Mouse (Mus musculus): ENCODE measurements around the gene Irgm1. TPM values are rescaled to one million over a fixed set of nuclear protein-coding genes. Genes with fewer than 3 reads are reported as not detected.
A peak's percentile ranks its signal among the peaks of the same experiment; 100 is the strongest.

Irgm1 gene
- total and polyA plus RNA-seq, 3 experiments = 25.7 to 58.1 (median 49.0) TPM

DNA sequence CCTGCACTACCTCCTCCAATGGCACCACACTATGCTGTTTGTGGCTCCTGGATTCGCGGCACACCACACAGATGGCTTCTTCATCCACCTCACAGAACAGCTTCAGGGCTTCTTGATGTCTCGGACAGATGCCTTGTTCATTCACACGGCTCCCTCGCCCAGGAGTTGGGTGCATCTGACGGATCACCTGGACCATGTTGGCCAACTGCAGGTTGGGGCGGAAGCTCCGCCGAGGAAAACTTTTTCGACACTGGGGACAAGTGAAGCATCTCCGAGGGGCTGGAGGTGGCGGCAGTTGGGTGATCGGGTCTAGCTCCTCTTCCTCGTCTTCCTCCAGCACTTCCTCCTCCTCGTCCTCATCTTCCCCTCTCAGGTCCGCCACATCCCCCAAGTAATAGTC is 55.6 kb downstream of the Irgm1 start:
- H3K27ac ChIP-seq (ENCODE audit: insufficient read depth, low read depth) = peak overlapping the region; percentile 23
- H3K9me3 ChIP-seq (replicated peaks; ENCODE audit: low read length) = no peaks in the 10 kb centered on the region
- peaks cover 6 to 60% of the 10 kb centered on the region in 2 experiments for H3K4me1 ChIP-seq (ENCODE audit: control insufficient read depth in 1 of 2, insufficient read depth in 2 of 2)

DNA sequence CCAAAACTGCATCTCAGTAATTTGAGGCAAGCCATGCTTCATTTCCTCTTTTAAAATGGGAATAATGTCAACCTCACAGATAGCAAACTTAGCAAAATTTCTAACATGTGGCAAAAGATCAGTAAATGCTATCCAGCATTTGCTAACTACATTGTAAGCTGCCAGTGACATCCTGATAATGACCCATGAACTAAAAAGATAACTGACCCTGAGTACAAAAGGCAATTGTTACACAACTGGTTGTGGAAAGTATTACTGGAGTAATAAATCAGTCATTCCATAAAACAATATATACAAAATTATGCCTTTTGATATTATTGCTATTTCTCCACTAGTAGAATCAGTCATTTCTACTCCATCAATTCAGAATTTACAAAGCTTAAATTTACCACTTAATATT is 57.7 kb downstream of the Irgm1 start:
- H3K27me3 ChIP-seq (replicated peaks) = no peaks in the 10 kb centered on the region
- no peak overlapping the region for H3K27ac ChIP-seq (ENCODE audit: insufficient read depth, low read depth)
- peaks cover 3 to 40% of the 10 kb centered on the region in 2 experiments; a peak in 3 of 4 replicates for H3K4me1 ChIP-seq (ENCODE audit: control insufficient read depth in 1 of 2, insufficient read depth in 2 of 2)
- peaks cover 46 to 69% of the 10 kb centered on the region in 2 experiments for H3K36me3 ChIP-seq (replicated peaks in 1 of 2; ENCODE audit: control insufficient read depth in 1 of 2, insufficient read depth in 1 of 2, low read length in 1 of 2)
- in situ Hi-C loops (cut with MboI; ENCODE audit: low pct_ligation_motif_present, low pct_unique_long_range_greater_than_20kb, low sequenced_read_pairs) (no loop called here), dilution Hi-C loops (cut with MboI; ENCODE audit: extremely low pct_ligation_motif_present, extremely low pct_unique_long_range_greater_than_20kb, low sequenced_read_pairs) (no loop called here)
- H3K4me2 ChIP-seq (ENCODE audit: insufficient read depth, low read depth, poor library complexity, severe bottlenecking) = no peak overlapping the region
- H3K79me2 ChIP-seq (replicated peaks; ENCODE audit: control insufficient read depth, extremely low read depth, insufficient read depth, poor library complexity, severe bottlenecking) = peaks cover 27% of the 10 kb centered on the region
- no peak overlapping the region for H3K4me3 ChIP-seq (replicated peaks in 1 of 3; ENCODE audit: low read depth in 2 of 3, low read length in 2 of 3, poor library complexity in 1 of 3)
- H3K9ac ChIP-seq (ENCODE audit: insufficient read depth, low read depth) = no peak overlapping the region
- TF ChIP-seq JUN (IDR thresholded peaks at IDR 0.05; ENCODE audit: insufficient read depth, low read depth, low read length) (no peak), ZMIZ1 (IDR thresholded peaks at IDR 0.05; ENCODE audit: low read depth, low read length) (0 out of 2 replicates have a peak, but pooled peaks have one; percentile 21)
- DNase-seq (ENCODE audit: extremely low read depth) = no peak
- H3K9me3 ChIP-seq (replicated peaks; ENCODE audit: low read length) = no peaks in the 10 kb centered on the region

More for the DNA sequence above, 55.6 kb downstream of the Irgm1 start:
- Histone ChIP-seq H3K9ac (ENCODE audit: insufficient read depth, low read depth) (peak overlapping the region; percentile 92), H3K36me3 (replicated peaks in 1 of 2; ENCODE audit: control insufficient read depth in 1 of 2, insufficient read depth in 1 of 2, low read length in 1 of 2) (peaks cover 29 to 48% of the 10 kb centered on the region in 2 experiments), H3K4me2 (ENCODE audit: insufficient read depth, low read depth, poor library complexity, severe bottlenecking) (peak overlapping the region; percentile 88), H3K79me2 (replicated peaks; ENCODE audit: control insufficient read depth, extremely low read depth, insufficient read depth, poor library complexity, severe bottlenecking) (peaks cover 27% of the 10 kb centered on the region), H3K27me3 (replicated peaks) (no peaks in the 10 kb centered on the region), H3K4me3 (replicated peaks in 1 of 3; ENCODE audit: low read depth in 2 of 3, low read length in 2 of 3, poor library complexity in 1 of 3) (peak overlapping the region; percentile 72 to 85 (median 80))
- dilution Hi-C loops (cut with MboI; ENCODE audit: extremely low pct_ligation_motif_present, extremely low pct_unique_long_range_greater_than_20kb, low sequenced_read_pairs) (no loop called here), in situ Hi-C loops (cut with MboI; ENCODE audit: low pct_ligation_motif_present, low pct_unique_long_range_greater_than_20kb, low sequenced_read_pairs) (loop anchor here (5.0 kb wide), 1 partner anchor 36 kb away; no protein-coding TSS in a partner anchor)
- TF ChIP-seq MXI1 (IDR thresholded peaks at IDR 0.05; ENCODE audit: low read depth, low read length) (no peak), MAZ (IDR thresholded peaks at IDR 0.05; ENCODE audit: low read depth, low read length) (no peak), MYC (IDR thresholded peaks at IDR 0.05; ENCODE audit: low read depth, low read length) (no peak)
- DNase-seq (ENCODE audit: extremely low read depth) = no peak

Other genes with a start within 250 kb of the Irgm1 start
- gene Rack1, start 71.4 kb downstream of the Irgm1 start, total RNA-seq (2012; rRNA removed) = 5,582 and 6,330 TPM in 2 replicates
- 4,885 and 5,265 TPM in 2 replicates for gene Rack1, start 71.4 kb downstream of the Irgm1 start, total RNA-seq (2014; rRNA removed)
- gene Rack1, start 71.4 kb downstream of the Irgm1 start, polyA plus RNA-seq (2012; ENCODE audit: insufficient read length, low read depth) = 3,744 and 4,313 TPM in 2 replicates
- gene Trim41, start 54.3 kb downstream of the Irgm1 start, total RNA-seq (2012; rRNA removed) = 30.2 and 36.0 TPM in 2 replicates
- 18.8 and 20.9 TPM in 2 replicates for gene Trim41, start 54.3 kb downstream of the Irgm1 start, total RNA-seq (2014; rRNA removed)
- 51.6 and 63.7 TPM in 2 replicates for gene Trim41, start 54.3 kb downstream of the Irgm1 start, polyA plus RNA-seq (2012; ENCODE audit: insufficient read length, low read depth)
- 20.8 and 34.6 TPM in 2 replicates for gene Trim7, start 45.5 kb downstream of the Irgm1 start, total RNA-seq (2012; rRNA removed)
- gene Trim7, start 45.5 kb downstream of the Irgm1 start, total RNA-seq (2014; rRNA removed) = 9.2 and 9.5 TPM in 2 replicates
- gene Trim7, start 45.5 kb downstream of the Irgm1 start, polyA plus RNA-seq (2012; ENCODE audit: insufficient read length, low read depth) = 11.6 and 15.1 TPM in 2 replicates
- gene Gm12184, start 45.0 kb downstream of the Irgm1 start, total RNA-seq (2012; rRNA removed) = 6.8 and 7.1 TPM in 2 replicates
- gene Gm12184, start 45.0 kb downstream of the Irgm1 start, total RNA-seq (2014; rRNA removed) = 51.6 and 61.0 TPM in 2 replicates
- 5.6 and 17.1 TPM in 2 replicates for gene Gm12184, start 45.0 kb downstream of the Irgm1 start, polyA plus RNA-seq (2012; ENCODE audit: insufficient read length, low read depth)
- gene Gm5431, start 30.5 kb upstream of the Irgm1 start, total RNA-seq (2012; rRNA removed) = 0.89 and 0.97 TPM in 2 replicates
- 1.7 and 2.0 TPM in 2 replicates for gene Gm5431, start 30.5 kb upstream of the Irgm1 start, total RNA-seq (2014; rRNA removed)
- gene Gm5431, start 30.5 kb upstream of the Irgm1 start, polyA plus RNA-seq (2012; ENCODE audit: insufficient read length, low read depth) = 3.1 and 4.9 TPM in 2 replicates
- 23.5 and 33.5 TPM in 2 replicates for gene Psme2b, start 74.5 kb upstream of the Irgm1 start, total RNA-seq (2012; rRNA removed)
- 78.3 and 80.3 TPM in 2 replicates for gene Psme2b, start 74.5 kb upstream of the Irgm1 start, total RNA-seq (2014; rRNA removed)
- 62.4 and 80.1 TPM in 2 replicates for gene Psme2b, start 74.5 kb upstream of the Irgm1 start, polyA plus RNA-seq (2012; ENCODE audit: insufficient read length, low read depth)
- not detected in 2 replicates for gene Olfr56, start 107.2 kb upstream of the Irgm1 start, total RNA-seq (2012; rRNA removed)
- not detected in 2 replicates for gene Olfr56, start 107.2 kb upstream of the Irgm1 start, total RNA-seq (2014; rRNA removed)
- gene Olfr56, start 107.2 kb upstream of the Irgm1 start, polyA plus RNA-seq (2012; ENCODE audit: insufficient read length, low read depth) = 0.12 TPM in 1 of 2 replicates, not detected in the other
- 6.4 and 7.4 TPM in 2 replicates for gene 9930111J21Rik1, start 107.7 kb upstream of the Irgm1 start, total RNA-seq (2012; rRNA removed)
- gene 9930111J21Rik1, start 107.7 kb upstream of the Irgm1 start, total RNA-seq (2014; rRNA removed) = 3.4 and 4.3 TPM in 2 replicates
- gene 9930111J21Rik1, start 107.7 kb upstream of the Irgm1 start, polyA plus RNA-seq (2012; ENCODE audit: insufficient read length, low read depth) = 6.0 and 7.8 TPM in 2 replicates
- 0.04 TPM in 2 replicates for gene Gm12185, start 120.5 kb upstream of the Irgm1 start, total RNA-seq (2012; rRNA removed)
- gene Gm12185, start 120.5 kb upstream of the Irgm1 start, total RNA-seq (2014; rRNA removed) = 0.08 TPM in 1 of 2 replicates, not detected in the other
- 0.14 and 0.50 TPM in 2 replicates for gene Gm12185, start 120.5 kb upstream of the Irgm1 start, polyA plus RNA-seq (2012; ENCODE audit: insufficient read length, low read depth)
- gene Tgtp1, start 122.5 kb upstream of the Irgm1 start, total RNA-seq (2012; rRNA removed) = 0.04 TPM in 1 of 2 replicates, not detected in the other
- gene Tgtp1, start 122.5 kb upstream of the Irgm1 start, total RNA-seq (2014; rRNA removed) = 0.07 TPM in 1 of 2 replicates, not detected in the other
- 0.21 TPM in 1 of 2 replicates, not detected in the other for gene Tgtp1, start 122.5 kb upstream of the Irgm1 start, polyA plus RNA-seq (2012; ENCODE audit: insufficient read length, low read depth)
- gene 9930111J21Rik2, start 179.6 kb upstream of the Irgm1 start, total RNA-seq (2012; rRNA removed) = 6.9 and 9.9 TPM in 2 replicates
- gene 9930111J21Rik2, start 179.6 kb upstream of the Irgm1 start, total RNA-seq (2014; rRNA removed) = 18.5 and 21.4 TPM in 2 replicates
- gene 9930111J21Rik2, start 179.6 kb upstream of the Irgm1 start, polyA plus RNA-seq (2012; ENCODE audit: insufficient read length, low read depth) = 20.7 and 22.7 TPM in 2 replicates
- gene Tgtp2, start 192.5 kb upstream of the Irgm1 start, total RNA-seq (2012; rRNA removed) = 0.08 TPM in 1 of 2 replicates, not detected in the other
- 0.07 and 0.43 TPM in 2 replicates for gene Tgtp2, start 192.5 kb upstream of the Irgm1 start, total RNA-seq (2014; rRNA removed)
- gene Tgtp2, start 192.5 kb upstream of the Irgm1 start, polyA plus RNA-seq (2012; ENCODE audit: insufficient read length, low read depth) = 0.18 TPM in 1 of 2 replicates, not detected in the other
- gene Ifi47, start 204.9 kb upstream of the Irgm1 start, total RNA-seq (2012; rRNA removed) = 6.2 and 7.2 TPM in 2 replicates
- 2.3 and 2.8 TPM in 2 replicates for gene Ifi47, start 204.9 kb upstream of the Irgm1 start, total RNA-seq (2014; rRNA removed)
- gene Ifi47, start 204.9 kb upstream of the Irgm1 start, polyA plus RNA-seq (2012; ENCODE audit: insufficient read length, low read depth) = 2.7 and 3.2 TPM in 2 replicates
- not detected in 2 replicates for gene Olfr1396, start 243.2 kb upstream of the Irgm1 start, total RNA-seq (2012; rRNA removed)
- not detected in 2 replicates for gene Olfr1396, start 243.2 kb upstream of the Irgm1 start, total RNA-seq (2014; rRNA removed)
- gene Olfr1396, start 243.2 kb upstream of the Irgm1 start, polyA plus RNA-seq (2012; ENCODE audit: insufficient read length, low read depth) = not detected in 2 replicates

All from CH12.LX (cell line).